Mouse (Mus musculus) heart, embryonic 11.5 days (tissue): ENCODE measurements around the gene Cadm3. TPM values are rescaled to one million over a fixed set of nuclear protein-coding genes. Genes with fewer than 3 reads are reported as not detected.
A peak's percentile ranks its signal among the peaks of the same experiment; 100 is the strongest.

Experiments
- ATAC-seq: fragments of 200-750 bp; cut with Nextera tagmentation; replicated peaks from 2 replicates; pipeline ENCODE4 v1.8.0; 2017; ENCODE audit warnings: moderate library complexity; ENCODE audit not compliant: insufficient number of reproducible peaks, low FRiP score, low TSS enrichment
- H3K27ac ChIP-seq: fragments of 300-500 bp; sonication (generic); 2 replicates; pipeline ENCODE4 v1.5.1; 2014; ENCODE audit warnings: mild to moderate bottlenecking, low read depth, low read length
- H3K27me3 ChIP-seq: fragments of 300-500 bp; sonication (generic); 2 replicates; pipeline ENCODE4 v1.6.1; 2014; ENCODE audit warnings: mild to moderate bottlenecking, low read length, mixed read lengths; ENCODE audit not compliant: control insufficient read depth, insufficient read depth
- H3K36me3 ChIP-seq: fragments of 300-500 bp; sonication (generic); 2 replicates; pipeline ENCODE4 v1.6.1; 2014; ENCODE audit warnings: mild to moderate bottlenecking, low read length, moderate library complexity, mixed read lengths; ENCODE audit not compliant: control insufficient read depth, insufficient read depth
- H3K4me1 ChIP-seq: fragments of 300-500 bp; sonication (generic); 2 replicates; pipeline ENCODE4 v1.6.1; 2014; ENCODE audit warnings: low read length; ENCODE audit not compliant: control insufficient read depth, insufficient read depth
- H3K4me2 ChIP-seq: fragments of 300-500 bp; sonication (generic); 2 replicates; pipeline ENCODE4 v1.6.1; 2014; ENCODE audit warnings: mild to moderate bottlenecking, moderate library complexity
- H3K4me3 ChIP-seq: fragments of 300-500 bp; sonication (generic); 2 replicates; pipeline ENCODE4 v1.5.1; 2014; ENCODE audit warnings: low read depth, low read length
- H3K9ac ChIP-seq: fragments of 300-500 bp; sonication (generic); 2 replicates; pipeline ENCODE4 v1.6.1; 2014; ENCODE audit warnings: mild to moderate bottlenecking, low read depth, low read length, moderate library complexity
- H3K9me3 ChIP-seq: fragments of 300-500 bp; sonication (generic); replicated peaks from 2 replicates; pipeline ENCODE4 v1.6.1; 2016; ENCODE audit warnings: low read length; ENCODE audit not compliant: control insufficient read depth
- WGBS: fragments of 180-500 bp; shearing (Covaris S2); extraction: QIAGEN DNeasy Blood & Tissue Kit; methylation state at CpG from one replicate; pipeline ENCODE4 v1.1.7; 2014; ENCODE audit not compliant: insufficient replicate concordance; 5-methylcytosine and 5-hydroxymethylcytosine counted together
- polyA plus RNA-seq: library from polyadenylated mRNA; unstranded; fragments of >200 nt; fragmentation: Nextera tagmentation; extraction: Ambion mirVana; gene quantifications from 2 replicates; pipeline ENCODE4 v1.2.1, GENCODE M21; 2014

The Cadm3 gene
- polyA plus RNA-seq: 1.3 TPM in 2 replicates

GRCm38 (mm10) chr1:173367356-173368046 lies at the start of gene Cadm3:
Cadm3 (minus strand) TSS chr1:173367695.
- under 1% methylated on average over 46 of the region's 46 CpGs for WGBS
- ATAC-seq: peak; percentile 58; the same call in 1 of the 2 replicates
- Histone ChIP-seq H3K9ac (peak within 1 kb of the TSS; percentile 58), H3K4me2 (peak within 1 kb of the TSS; percentile 97), H3K27ac (no peak within 1 kb of the TSS), H3K27me3 (peaks cover 48% of the 10 kb centered on the region), H3K4me3 (peak within 1 kb of the TSS; percentile 63), H3K4me1 (peaks cover 12% of the 10 kb centered on the region), H3K9me3 (no peaks in the 10 kb centered on the region), H3K36me3 (no peaks in the 10 kb centered on the region)

DNA sequence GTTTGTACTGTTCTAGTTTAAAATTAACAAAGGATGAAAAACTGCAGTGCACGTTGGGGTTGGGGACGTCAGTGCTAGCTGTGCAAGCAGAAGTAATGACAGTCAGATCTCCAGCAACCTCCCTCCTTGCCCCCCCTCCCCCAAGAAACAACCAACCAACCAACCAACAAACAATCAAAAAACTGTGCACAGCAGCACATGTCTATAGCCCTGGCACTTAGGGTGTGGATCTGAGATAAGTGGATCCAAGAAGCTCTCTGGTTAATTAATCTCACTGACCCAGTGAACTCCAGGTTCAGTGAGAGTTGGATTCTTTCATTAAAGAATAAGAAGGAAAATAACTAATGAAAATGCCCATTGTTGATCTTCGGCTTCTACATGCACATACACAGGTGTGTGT lies 47.1 kb upstream of the Cadm3 start:
- H3K4me2 ChIP-seq: no peak overlapping the region
- H3K4me3 ChIP-seq: no peak overlapping the region
- H3K36me3 ChIP-seq: no peaks in the 10 kb centered on the region
- H3K27me3 ChIP-seq: no peaks in the 10 kb centered on the region
- no peak overlapping the region for H3K9ac ChIP-seq
- H3K27ac ChIP-seq: no peak overlapping the region
- H3K4me1 ChIP-seq: no peaks in the 10 kb centered on the region
- ATAC-seq: no peak
- WGBS: 77% methylated on average over 3 of the region's 3 CpGs
- H3K9me3 ChIP-seq: no peaks in the 10 kb centered on the region

DNA sequence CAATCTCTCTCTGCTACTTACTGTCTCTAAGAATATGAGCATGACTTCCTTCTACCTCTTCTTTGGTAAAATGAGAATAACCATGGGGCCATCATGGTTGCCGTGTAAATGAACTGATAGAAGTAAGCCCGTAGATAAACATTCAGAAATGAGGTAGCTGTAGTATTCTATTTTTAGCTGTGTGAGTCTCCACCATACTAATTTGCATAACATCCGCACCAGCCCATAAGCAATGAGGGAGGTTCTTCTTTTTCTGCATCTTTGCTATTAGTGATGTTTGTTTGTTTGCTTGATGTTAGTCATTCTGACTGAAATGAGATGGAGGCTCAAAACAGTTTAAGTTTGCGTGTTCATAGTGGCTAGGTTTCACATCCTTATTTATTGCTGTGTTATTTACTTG lies 44.4 kb upstream of the Cadm3 start:
- WGBS: 78% methylated on average over 4 of the region's 4 CpGs

GRCm38 (mm10) chr1:173409066-173409465 lies 41.6 kb upstream of the Cadm3 start:
- Histone ChIP-seq H3K4me2 (no peak overlapping the region), H3K27ac (no peak overlapping the region), H3K36me3 (no peaks in the 10 kb centered on the region), H3K9me3 (no peaks in the 10 kb centered on the region), H3K4me3 (no peak overlapping the region), H3K9ac (no peak overlapping the region), H3K4me1 (no peaks in the 10 kb centered on the region), H3K27me3 (no peaks in the 10 kb centered on the region)
- no peak for ATAC-seq

More for the DNA sequence above, 44.4 kb upstream of the Cadm3 start:
- no peak for ATAC-seq
- H3K4me1 ChIP-seq: no peaks in the 10 kb centered on the region
- H3K4me2 ChIP-seq: no peak overlapping the region
- no peak overlapping the region for H3K4me3 ChIP-seq
- H3K36me3 ChIP-seq: no peaks in the 10 kb centered on the region
- H3K9me3 ChIP-seq: no peaks in the 10 kb centered on the region
- H3K27me3 ChIP-seq: no peaks in the 10 kb centered on the region
- no peak overlapping the region for H3K9ac ChIP-seq
- H3K27ac ChIP-seq: no peak overlapping the region

- no peaks in the 10 kb centered on the region for H3K27me3 ChIP-seq
- no peaks in the 10 kb centered on the region for H3K36me3 ChIP-seq
- no peak overlapping the region for H3K9ac ChIP-seq
- H3K9me3 ChIP-seq: no peaks in the 10 kb centered on the region
- WGBS: 67% methylated on average over 5 of the region's 5 CpGs
- H3K4me3 ChIP-seq: no peak overlapping the region
- no peaks in the 10 kb centered on the region for H3K4me1 ChIP-seq
- H3K4me2 ChIP-seq: no peak overlapping the region
- ATAC-seq: no peak
- H3K27ac ChIP-seq: no peak overlapping the region
These were observed 37.3 kb upstream of the Cadm3 start for GRCm38 (mm10) chr1:173404696-173405309.

DNA sequence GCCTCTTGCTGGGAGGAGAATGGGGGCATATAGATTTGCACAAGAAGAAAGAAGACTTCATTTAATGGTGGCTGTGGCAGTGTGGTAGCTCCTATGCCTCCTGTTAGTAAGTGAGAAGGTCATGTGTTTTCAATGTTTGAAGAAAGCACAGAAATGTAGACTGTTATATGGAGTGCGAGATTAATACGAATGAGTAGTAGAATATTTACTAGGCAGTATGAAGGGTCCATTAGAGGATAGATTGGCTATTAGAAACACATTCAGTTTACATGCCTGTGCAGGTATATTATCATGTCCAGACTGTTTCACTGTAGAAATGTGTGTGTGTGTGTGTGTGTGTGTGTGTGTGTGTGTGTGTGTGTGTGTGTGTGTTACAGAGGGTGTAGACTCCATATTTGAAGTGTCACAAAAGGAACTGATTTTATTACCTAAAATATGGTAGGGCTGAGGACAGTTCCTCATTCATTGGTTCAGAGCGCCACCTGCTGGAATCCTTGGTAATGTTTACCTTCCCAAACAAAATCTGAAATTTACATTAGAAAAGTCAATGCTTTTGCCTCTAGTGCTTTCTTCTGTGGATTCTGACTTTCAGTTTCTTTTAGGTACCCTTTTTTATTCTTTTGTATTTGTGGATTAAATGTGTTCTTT lies 31.0 kb upstream of the Cadm3 start:
- H3K4me3 ChIP-seq: no peak overlapping the region
- H3K27ac ChIP-seq: no peak overlapping the region
- H3K4me2 ChIP-seq: no peak overlapping the region
- no peaks in the 10 kb centered on the region for H3K36me3 ChIP-seq
- H3K9ac ChIP-seq: no peak overlapping the region
- ATAC-seq: no peak
- no peaks in the 10 kb centered on the region for H3K4me1 ChIP-seq
- no peaks in the 10 kb centered on the region for H3K9me3 ChIP-seq
- WGBS: 25% methylated on average over 3 of the region's 3 CpGs
- no peaks in the 10 kb centered on the region for H3K27me3 ChIP-seq

GRCm38 (mm10) chr1:173391754-173392153 lies 24.3 kb upstream of the Cadm3 start:
- 61% methylated on average over 6 of the region's 6 CpGs for WGBS
- Histone ChIP-seq H3K4me3 (no peak overlapping the region), H3K36me3 (no peaks in the 10 kb centered on the region), H3K9me3 (no peaks in the 10 kb centered on the region), H3K4me2 (no peak overlapping the region), H3K4me1 (no peaks in the 10 kb centered on the region), H3K27ac (no peak overlapping the region), H3K27me3 (no peaks in the 10 kb centered on the region), H3K9ac (no peak overlapping the region)
- no peak for ATAC-seq

DNA sequence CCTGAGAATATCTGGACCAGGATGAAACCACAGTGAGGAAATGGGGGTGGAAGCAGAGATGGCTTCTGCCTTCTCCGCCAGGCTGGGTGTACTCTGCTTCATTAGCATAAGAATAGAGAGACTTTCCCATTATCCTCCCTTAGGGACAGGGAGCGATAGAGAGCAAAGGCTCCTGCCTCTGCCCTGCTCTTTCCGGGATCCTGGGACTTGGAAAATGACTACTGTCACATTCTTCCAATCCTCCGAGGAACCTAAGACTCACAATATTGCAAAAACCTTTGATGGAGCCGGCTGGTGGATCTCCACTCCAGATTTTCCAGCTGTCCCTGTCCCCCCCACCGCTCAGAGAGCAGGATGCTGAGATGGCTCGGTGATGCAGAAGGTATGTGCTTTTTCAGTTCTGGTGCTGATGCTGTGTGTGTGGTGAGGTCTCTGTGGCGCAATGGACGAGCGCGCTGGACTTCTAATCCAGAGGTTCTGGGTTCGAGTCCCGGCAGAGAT lies 22.5 kb upstream of the Cadm3 start:
- Histone ChIP-seq H3K4me3 (no peak overlapping the region), H3K36me3 (no peaks in the 10 kb centered on the region), H3K27me3 (no peaks in the 10 kb centered on the region), H3K4me1 (no peaks in the 10 kb centered on the region), H3K27ac (no peak overlapping the region), H3K9ac (no peak overlapping the region; the same call in 1 of the 2 replicates), H3K9me3 (no peaks in the 10 kb centered on the region), H3K4me2 (peak overlapping the region; percentile 35)
- WGBS: 7% methylated on average over 13 of the region's 13 CpGs
- no peak for ATAC-seq
